Mouse (Mus musculus) layer of hippocampus, adult 9-11 months (tissue): Measurements from ENCODE around the gene Etv4.

Experiments used
- DNase-seq: peaks from one replicate; pipeline ENCODE4 v3.0.0; 2022

Gene Etv4

DNA sequence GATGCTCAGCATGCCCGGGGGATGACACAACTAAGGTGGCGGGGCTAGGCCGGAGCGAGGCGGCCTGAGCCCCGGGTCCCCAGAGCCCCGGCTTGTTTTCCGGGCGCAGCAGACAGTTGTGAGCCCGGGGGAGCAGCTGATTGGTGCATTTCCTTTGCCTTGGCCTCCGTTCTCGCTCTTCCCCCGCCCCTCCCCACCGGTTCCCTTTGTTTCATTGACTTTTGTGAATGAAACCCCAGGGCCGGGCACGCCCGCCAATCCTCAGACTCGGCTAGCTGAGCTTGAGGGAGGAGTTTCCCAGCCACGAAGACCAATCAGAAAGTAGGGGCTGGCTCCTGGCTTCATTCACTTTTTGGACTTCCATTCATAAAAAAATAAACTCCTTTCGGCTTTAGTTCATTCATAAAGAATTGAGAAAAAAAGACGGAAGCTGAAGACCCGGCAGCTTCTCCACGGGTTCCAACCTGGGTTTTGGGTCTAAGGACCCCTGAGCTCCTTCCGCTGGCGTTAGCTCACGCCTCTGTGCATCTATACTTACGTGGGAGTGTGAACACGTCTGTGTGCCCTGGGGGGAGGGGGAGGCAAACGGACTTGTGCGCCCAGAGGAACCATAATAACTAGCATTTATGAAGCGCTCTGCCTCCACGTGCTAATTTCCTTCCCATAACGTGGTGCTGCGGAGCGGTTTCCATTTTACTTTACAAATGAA lies at the start of gene Etv4:
Gene Etv4, minus strand, starts transcription at position 229 of the 709 bp plus-strand sequence.
- DNase-seq: peak; percentile 94

DNA sequence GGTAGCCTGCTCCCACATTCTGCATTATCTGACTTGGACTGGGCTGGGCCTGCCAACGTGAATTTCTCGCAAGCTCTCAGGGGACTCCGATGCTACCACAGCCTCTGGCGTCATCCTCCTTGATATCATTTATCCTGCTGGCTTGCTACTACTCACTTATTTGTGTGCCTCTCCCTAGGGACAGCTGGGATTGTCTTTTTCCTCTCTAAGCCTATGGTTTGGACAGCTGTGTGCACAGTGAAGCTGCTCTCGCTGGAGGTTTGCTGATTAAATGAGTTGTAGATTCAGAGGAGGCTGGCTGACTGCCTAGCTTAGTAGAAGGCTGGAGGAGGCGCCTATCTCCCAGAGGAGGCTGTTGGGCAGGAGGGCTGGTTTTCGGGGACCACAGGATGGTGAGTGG lies 46.8 kb upstream of the Etv4 start:
- DNase-seq: peak; percentile 70

GRCm38 (mm10) chr11:101830616-101831015 lies 45.4 kb upstream of the Etv4 start:
- DNase-seq: no peak

DNA sequence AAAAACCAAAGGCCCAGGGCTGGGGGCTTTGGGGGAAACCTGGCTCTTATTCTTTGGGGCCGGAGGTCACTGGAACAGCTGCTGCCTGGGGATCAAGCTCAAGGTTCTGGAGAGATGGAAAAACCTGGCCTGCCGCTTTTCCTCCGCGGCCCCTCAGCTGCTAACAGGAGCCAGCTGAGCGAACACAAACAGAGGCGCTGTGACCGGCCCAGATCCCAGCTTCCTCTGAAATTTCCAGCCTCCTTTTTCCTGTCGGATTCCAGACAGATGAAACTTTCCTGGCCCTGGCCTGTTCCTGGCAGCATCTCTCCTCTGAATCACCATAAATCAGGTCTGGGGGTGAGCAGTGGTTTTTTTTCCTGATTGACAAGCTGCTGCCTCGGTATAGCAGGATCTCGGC lies 44.9 kb upstream of the Etv4 start:
- DNase-seq: no peak

DNA sequence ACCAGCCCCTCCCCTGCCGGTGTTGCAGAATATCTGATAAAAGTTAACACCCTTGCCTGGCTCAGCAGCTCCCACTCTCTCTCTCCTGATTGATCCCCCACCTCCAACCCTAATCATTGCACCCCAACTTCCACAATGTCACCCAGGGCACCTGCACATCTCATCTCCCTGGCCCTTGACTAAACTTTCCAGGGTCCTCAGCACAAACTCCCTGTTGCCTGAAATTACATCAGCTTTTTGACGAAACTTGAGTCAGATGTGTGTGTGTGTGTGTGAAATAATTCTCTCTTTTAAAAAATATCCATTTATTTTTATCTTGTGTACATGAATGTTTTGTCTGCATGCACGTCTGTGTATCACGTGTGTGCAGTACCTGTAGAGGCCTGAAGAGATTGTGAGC lies 43.5 kb upstream of the Etv4 start:
- DNase-seq: no peak

DNA sequence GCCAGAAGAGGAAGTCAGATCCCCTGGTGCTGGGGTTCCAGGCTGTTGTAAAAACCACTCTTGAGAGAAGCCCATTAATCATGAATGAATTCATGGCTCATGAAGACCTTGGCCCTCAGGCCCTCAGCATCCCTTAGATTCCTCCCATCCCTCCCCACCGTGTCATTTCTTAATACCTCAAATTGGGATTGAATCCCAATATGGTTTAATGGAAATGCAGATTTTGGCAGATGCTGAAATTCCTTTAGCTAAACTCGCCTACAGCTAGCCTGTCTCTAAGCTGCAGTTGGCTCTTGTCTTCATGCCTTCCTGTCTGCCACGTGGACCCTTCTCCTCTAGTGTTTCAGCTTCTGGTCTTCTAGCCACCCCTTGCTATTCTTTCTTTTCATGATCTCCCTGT lies 38.0 kb upstream of the Etv4 start:
- DNase-seq: no peak

- no peak for DNase-seq
Observed at GRCm38 (mm10) chr11:101820899-101821298, 35.7 kb upstream of the Etv4 start.

DNA sequence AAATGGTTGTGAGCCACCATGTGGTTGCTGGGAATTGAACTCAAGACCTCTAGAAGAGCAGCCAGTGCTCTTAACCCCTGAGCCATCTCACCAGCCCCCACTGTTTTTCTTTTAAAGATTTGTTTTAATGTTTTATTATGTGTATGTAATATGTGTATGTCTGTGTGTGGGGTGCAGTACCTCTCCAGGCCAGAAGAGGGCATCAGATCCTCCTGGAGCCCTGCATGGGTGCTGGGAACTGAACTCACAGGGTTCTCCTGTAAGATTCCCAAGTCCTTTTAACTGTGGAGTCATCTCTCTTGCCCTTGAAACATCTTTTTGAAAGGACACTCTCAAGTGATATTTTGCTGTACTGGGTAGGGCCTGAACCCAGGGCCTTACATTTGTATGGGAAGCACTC lies 34.7 kb upstream of the Etv4 start:
- no peak for DNase-seq

DNA sequence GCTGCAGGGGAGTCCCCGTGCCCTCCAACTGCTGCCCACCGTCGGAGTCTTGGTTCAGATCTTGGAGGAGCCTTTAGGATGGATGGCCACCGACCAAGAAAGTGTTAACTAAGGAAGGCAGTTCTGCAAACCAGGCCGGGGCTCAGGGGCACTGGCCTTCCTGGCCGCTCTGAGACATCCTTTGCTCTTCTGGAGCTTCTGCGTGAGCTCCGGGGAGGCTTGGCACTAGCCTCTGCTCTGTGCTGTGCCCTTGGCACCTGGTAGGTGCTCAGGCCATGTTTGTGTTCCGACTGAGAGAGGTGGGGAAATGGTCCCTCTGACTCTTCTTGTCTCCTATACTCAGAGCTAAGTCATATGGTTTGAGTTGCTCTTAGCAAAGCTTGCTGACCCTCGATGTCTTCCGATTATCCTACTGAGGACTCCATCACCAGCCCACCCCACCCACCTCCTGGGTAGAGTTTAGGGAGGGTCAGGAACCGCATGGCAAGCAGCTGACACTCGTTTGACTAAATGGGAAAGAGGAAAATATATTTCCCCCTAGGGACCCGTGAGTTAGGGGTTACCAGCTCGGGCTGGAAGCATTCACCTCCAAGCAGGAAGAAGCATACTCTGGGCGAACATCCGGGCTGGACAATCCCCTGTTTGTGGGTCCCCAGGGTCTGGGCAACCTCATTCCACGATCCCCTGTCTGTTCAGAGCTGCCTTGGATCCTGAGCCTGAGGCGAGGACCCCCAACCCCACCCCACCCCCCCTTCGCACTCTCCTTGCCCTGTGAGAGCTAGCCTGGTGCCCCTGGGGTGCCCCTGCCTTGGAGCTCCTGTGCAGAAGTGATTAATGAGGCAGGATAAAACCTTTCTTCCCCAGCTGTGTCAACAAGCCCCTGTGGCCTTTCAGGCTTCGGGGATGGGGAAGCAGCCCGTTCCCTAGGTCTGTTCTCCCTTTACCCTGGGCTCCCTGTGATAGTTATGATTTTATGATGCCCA lies 30.2 kb upstream of the Etv4 start:
- no peak for DNase-seq

DNA sequence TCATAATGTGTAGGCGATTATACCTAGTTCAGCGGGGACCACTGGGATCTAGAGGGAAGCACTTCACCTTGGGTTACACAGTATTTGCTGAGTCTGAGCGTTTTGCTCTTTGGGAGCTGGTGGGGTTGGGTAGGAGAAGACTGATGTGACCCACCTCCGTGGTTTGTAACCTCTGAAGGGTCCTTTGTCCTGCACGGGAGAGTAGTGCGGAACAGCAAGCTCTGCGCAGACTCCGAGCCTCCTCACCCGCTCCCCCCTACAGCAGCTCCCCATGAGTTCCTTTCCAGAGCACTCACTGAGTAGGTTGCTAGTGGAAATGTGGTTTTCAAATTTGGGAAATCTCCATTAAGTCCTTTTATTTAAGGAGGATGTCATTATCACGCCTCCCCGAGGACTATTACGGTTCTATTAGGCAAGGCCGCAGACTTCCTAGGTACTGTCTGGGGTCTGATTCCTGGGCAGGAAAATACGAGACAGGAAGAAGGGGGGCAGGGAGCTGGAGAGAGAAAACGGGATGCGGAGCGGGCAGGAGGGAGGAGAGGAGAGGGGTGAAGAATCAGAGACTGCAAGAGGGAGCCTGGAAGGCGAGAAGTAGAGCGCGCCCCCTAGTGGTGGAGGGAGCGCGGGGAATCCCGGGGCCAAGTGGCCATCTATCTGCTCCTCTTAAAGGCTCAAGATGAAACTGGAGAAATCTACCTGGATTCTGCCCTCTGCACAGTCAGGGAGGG lies 29.4 kb upstream of the Etv4 start:
- peak; percentile 49 for DNase-seq

- DNase-seq: peak; percentile 65
Observed at GRCm38 (mm10) chr11:101813259-101813658, 28.1 kb upstream of the Etv4 start.

DNA sequence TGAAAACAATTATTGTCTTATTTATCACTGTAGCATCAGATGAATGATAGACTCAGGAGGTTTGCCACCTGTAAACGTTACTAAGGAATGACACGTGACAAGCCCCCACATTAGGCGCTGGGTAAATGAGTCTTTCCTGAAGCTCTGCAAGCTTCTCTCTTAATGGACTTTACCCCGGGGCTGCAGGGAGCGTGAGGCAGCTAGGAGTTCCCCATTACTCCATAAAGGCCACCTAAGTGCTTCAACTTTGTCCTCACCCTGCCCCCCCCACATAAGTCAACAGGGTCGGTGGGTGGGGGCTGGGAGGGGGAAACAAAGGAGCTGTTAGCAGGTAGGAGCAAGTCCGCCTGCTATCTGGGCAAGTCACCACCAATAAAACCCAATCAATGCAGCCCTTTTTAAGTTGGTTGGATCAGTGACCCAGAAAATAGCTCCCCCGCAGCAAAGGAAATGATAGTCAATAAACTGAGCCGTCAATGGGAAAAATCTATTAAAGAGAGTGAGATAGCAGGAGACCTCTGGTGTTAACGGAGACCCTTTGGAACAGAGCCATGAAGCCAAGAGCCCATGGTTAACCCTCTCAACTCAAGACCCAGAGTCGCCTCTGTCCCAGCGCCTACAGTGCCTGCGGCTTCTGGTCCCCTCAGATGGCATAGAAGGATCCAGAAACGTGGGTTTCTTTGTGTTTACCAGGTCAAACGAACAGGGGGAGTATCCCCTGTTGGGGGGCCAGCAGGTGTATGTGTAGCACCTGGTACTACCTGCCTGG lies 24.1 kb upstream of the Etv4 start:
- DNase-seq: no peak

DNA sequence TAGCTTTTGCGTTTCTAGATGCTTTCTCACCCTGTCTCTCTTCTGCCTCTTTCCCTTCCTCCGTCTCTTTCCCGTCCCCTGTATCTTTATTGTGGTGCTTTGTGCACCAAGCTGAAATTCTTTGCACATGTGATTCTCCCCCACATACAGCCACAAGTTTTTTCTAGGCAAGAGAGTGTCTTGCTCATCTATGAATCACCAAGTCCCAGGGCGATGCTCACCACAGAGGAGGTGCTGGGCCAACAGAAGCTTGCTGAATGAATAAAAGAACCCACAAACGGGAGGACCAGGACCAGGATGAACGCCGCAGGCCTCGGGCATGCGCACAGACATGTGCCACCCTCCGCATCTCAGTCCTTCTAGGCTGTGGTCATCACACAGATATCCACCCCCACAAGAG lies 22.1 kb upstream of the Etv4 start:
- DNase-seq: no peak

DNA sequence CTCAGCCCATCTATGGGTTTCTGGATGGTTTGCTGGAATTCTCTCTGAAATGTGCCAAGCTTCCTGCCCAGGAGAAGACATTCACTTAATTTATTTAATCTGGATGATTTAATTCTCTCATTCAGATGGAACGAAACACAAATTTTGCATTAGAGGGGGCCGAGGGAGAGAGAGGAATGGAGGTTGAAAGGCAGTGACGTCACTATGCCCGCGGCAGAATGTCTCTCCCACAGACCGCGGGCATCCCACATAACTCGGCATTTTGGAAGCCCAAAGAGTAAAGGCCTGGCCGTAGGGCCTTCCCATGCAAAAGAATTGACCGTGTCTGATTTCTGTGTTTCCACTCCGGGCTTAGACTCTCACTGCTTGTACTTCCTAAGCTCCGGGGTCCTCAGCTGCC lies 21.6 kb upstream of the Etv4 start:
- no peak for DNase-seq

DNA sequence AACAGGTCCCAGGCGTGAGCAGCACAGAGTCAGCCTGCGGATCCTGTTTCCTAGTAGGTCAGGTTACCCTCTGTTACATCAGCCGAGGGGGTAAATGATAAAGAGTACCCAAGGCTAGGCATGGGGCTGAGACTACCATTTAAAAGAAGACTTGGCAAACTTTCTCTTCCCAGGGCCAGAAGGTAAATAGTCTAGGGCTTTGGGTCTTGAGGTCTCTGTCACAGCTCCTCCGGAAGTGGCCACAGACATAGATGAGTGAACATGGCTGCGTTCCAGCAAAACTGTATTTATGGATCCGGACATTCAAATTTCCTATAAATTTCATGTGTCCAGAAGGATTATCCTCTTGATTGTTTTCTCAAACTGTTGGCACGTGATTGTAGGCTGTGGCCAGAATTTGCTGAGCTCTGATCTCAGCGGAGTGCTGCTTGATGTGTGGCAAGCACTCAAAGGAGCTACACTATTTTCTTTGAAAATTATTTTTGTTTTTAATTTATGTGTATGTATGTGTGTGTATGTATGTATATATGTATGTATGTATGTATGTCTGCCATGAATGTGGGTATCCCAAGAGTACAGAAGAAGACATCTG lies 20.0 kb upstream of the Etv4 start:
- no peak for DNase-seq

DNA sequence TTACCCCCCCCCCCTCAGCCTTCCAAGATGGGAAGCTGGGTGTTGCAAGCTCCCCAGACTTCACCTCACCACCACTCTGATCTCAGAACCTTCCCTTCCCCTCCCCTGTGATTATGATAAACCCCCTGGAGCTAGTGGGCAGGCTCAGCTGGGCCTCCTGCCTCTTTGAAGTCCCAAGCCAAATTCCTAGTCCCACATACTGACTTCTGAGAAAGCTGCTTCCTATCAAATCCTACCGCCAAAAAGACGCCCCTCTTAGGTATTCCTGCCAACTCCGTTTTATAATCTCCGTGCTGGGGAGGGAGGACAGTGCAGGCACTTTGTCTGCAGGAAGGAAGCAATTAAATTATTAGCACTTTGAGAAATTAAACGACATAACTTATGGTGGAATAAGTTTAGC lies 16.2 kb upstream of the Etv4 start:
- DNase-seq: no peak

DNA sequence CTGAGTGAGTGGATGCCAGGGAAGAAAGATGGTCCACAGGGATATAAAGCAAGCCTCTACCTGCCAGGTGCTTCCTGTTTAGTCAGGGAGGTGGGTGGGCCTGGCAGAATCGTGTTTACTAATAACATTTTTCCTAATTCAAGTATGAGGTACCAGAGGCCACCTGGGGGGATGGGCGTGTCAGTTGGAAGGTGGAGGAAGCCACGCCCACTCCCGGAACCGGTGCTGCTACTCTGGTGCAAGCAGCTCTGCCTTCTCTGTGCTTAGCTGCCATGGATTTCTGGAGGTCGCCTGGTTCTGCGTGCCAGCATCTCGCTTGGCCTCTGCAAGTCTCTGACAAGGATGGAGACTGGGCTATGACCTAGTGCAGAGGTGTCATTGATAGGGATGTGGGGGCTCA lies 12.9 kb upstream of the Etv4 start:
- no peak for DNase-seq

DNA sequence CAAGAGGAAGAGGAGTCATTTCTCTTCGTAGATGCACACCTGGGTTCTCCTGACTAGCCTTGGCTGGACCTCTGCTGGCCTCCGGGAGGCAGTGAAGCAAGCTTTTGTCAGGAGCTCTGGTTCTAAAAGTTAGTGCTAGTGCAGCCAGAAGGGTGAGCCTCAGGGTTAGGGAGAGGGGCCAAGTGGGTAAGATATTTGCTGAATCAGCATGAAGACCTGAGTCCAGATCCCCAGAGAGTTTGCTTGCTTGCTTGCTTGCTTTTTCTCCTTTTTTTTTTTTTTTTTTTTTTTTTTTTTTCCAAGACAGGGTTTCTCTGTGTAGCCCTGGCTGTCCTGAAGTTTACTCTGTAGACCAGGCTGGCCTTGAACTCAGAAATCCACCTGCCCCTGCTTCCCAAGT lies 12.2 kb upstream of the Etv4 start:
- DNase-seq: no peak

DNA sequence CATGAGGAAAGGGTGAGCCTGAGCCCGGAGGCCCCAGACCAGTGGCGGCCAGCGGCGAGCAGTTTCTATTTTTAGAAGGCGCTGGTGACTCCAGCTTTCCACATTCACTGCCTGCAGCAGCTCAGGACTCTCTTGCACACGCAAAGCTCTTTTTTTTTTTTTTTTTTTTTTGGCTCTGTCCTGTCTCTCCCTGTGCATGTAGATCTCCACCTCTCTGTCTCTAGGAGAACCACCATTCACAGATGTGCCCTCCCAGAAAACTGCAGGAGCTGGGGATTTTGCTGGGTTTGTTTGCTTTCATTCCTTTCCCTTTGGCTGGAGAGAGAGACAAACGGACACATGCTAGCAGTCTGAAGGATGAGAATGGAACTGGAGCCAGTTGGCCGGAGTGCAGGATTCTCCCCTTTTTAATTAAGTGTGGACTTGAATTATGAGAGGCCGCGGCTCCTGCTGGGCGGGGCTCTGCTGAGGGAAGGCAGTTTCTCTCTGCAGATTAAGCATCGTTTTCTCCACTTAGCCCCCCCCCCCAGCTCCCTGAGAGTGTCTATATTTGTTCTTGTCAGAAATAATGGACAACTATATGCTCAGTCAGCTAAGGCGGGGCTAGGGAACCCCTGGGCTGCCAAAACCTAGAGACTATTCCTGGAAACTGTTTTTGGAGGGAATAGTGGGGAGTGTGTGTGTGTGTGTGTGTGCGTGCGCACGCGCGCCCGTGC lies 5.8 kb upstream of the Etv4 start:
- no peak for DNase-seq

DNA sequence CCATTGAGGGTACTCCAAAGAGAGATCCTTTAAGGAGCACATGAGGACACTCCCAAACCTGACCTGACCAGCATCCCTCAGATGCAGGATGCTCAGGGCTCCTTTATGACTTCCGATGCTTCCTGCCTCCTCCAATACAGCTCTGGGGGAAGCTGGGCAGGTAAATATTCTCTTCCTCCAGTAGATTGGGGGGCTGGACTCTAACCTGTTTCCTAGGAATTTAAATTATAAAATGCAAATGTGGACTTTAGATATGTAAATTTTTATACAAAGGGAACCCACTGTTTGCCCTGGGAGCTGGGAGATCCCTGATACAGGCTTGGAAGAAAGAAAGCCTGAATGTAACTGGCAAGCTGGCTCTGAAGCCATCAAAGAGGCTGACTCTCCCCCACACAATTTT lies 2.3 kb upstream of the Etv4 start:
- DNase-seq: no peak

GRCm38 (mm10) chr11:101786651-101787050 lies 1.5 kb upstream of the Etv4 start:
- no peak for DNase-seq

GRCm38 (mm10) chr11:101785852-101786205 lies 658 bp upstream of the Etv4 start:
- no peak for DNase-seq
